Mouse (Mus musculus): Measurements from ENCODE around the gene Paxbp1.

Paxbp1 gene

DNA sequence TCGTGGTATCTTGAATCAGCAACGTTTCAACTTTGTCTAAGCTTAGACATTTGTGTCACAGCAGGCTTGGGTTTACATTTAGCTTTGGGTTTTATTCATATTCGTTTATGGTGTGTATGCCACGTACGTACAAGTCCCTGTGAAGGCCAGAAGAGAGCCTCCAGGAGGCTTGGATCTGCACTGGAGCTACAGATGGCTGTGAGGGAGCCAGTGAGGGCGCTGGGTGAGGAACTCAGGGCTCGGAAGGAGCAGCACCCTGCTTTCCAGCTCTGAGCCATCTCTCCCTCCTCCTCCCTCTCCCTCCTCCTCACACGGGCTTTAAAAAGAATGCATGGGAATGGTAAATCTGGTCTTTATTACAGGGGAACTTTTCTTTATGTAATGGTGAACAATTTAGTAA lies 9.3 kb upstream of the Paxbp1 start:
- peak; percentile 29 to 59 for DNase-seq

DNA sequence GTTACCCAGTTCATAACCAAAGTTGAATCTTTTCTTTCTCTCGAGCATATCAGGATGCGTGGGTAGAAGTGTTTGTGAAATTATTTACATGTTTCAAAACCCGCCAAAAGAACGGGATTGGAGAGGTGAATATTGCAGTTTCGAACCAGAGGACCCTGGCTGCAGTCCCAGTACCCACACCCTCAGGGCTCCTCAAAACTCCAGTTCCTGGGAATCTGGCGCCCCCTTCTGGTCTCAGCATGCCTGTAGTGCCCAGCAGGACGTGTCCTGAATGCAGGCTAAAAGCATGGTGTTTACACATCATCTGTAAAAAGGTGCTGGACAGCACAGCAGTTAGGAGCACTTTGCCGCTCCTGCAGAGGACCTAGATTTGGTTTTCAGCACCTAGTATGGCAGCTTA lies 1.2 kb upstream of the Paxbp1 start:
- peak; percentile 52 to 75 for DNase-seq

DNA sequence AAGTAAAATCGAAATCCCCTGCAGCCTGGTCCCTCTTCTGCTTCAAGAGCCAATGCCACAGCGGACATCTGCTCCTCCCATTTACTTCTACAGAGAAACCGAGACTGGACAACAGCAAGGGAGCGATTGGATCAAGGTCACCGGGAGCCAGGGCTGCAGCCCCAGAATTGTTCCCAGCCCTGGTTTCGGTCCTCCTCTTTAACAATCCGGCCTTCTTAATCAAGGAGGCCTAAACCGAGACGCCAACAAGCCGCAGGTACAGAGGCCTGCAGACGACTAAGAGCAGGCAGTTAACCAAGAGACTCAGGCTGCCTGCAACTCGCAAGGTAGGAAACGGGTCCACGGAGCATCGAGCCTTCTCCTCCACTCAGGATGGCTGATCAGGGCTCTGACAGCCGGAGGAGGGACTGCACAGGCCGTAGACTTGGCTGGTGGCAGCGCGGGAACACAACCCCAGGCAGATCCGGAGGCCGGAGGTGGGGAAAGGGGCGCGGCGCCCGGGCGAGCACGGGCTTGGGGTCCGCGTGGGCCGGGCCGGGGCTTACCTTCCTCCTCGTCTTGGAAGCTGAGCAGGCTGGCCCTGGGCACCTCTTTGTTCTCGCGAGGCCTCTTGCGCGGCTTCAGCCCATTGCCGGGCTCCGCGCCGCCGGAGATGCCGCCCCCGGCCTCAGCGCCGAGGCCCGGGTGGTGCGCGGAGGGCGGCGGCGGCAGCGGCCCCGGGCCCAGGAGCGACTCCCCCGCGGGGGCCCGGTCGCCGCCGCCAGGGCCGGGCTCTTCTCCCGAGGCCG lies 688 bp downstream of the Paxbp1 start:
- peak; percentile 66 to 71 for DNase-seq

DNA sequence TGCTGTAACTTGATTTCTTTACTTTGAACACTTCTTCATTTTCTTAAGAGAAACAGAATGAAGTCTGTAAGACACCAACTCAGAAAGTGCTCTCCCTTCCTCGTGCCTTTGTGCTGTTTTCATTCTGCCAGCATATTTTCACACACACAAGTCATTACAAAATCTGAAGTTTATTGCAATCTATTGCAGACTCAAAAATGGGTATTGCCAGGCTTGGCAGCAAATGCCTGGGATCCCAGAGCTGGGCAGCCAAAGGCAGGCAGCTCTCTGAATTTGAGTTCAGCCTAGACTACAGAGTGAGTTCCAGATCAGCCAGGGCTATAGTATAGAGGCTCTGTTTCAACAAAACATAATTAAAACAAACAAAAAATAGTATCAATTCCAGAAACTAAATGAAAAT lies 1.7 kb downstream of the Paxbp1 start:
- no peak for DNase-seq

DNA sequence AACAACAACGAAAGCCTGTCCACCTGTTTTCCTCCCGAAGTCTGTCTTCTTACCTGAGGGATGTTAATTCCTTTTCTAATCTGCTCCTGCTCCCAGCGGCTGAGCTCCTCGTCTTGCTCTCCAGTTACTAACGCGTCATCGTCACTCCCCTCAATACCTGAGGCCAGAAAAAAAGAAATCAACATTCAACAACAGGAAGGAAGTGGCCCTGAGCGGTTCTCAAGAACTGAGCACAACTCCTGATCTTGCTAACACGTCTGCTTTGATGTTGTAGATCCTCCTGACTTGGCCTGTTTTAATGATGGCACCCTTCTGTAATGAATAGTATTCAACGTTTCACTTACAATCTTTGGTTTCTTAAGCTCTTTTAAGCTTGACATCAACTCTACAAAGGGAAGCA lies 8.5 kb downstream of the Paxbp1 start:
- DNase-seq, result no peak

DNA sequence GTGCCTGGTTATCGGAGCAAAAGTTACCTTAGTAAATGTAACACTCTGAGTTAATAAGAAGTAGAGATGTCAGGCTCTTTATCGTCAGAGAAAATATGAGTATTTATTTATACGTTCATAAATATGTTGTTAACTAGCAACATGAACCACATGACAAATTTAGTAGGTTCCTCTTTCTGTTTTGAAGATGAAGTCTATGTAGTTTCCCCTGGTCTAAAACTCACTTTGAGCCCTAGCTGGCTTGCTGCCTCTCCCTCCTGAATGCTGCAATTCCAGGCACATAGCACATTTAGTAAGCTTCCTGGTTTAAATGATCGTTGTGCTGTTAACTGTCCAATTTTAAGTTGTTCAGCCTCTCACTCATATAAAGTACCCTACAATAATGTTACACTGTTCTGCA lies 13.6 kb downstream of the Paxbp1 start:
- DNase-seq, result no peak

DNA sequence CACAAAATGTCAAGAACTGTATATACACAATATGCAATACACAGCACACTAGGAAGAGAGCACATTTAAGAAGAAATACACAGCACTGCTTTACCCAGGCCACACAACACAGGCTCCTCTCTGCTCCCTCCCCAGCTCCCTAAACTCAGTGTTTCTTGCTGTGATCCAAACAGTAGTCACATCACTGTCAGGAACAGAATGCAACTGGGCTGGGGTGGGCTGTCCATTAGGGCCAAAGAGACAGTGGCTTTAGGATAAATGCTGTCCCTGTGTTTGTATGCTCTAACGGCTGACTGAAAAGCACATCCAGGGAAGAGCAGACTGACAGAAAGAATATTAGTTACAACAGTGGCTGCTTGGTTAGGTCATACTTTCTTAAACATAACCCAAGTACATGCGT lies 14.4 kb downstream of the Paxbp1 start:
- DNase-seq, result no peak

DNA sequence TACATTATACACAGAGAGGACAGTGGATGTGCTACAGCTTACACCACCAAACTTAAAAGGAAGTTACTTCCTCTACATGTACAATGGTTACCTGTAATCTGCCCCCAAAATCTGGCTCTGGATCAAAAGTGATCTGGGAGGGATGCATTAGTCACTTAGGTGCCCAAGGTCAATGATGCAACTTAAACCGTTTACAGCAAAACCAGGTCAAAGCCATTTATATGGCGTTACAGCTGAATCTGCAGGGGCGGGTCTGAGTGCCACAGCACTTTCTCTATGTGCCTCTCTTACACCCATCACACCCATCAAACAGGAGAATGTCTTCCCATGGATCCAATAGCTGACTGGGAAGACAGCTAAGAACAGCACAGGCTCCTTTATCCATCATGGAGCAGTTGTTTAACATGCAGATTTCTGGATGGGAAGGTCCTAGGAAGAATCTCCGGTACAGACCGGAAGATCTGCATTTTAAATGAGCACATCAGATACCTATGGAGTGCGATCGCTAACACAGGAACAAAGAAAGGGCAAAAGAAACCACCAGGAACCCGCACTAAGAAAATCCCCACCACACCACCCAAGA lies 15.1 kb downstream of the Paxbp1 start:
- no peak for DNase-seq

DNA sequence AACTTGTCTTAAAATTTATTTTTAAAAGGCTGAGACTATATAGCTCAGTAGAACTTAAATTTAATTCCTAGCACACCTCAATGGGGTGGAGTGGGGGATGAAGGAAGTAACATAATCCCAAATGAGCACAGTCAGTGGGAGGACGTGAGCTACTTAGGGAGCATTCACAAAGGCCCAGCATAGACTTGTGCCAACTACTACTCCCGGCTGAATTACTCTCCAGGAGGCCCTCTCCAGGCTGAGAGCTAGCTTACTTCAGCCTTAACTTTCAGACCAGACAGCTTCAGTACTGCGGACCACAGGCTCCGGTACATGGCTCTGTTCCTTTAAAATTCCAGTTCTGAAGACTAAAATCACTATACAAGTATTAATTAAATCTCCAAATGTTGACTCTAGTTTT lies 18.1 kb downstream of the Paxbp1 start:
- DNase-seq, result no peak

DNA sequence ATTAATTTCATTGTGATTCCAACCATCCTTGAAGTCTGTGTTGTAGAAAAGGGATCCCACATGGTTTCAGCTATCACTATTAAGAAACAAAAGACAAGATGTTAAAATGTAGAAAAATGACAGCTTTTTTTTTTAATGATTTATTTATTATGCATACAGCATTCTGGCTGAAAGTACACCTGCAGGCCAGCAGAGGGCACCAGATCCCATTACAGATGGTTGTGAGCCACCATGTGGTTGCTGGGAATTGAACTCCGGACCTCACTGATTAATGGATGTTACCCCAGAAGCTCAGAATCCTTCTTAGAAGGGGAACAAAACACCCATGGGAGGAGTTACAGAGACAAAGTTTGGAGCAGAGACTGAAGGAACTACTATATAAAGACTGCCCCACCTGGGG lies 21.0 kb downstream of the Paxbp1 start:
- peak in 1 of 2 experiments; percentile 38 for DNase-seq

DNA sequence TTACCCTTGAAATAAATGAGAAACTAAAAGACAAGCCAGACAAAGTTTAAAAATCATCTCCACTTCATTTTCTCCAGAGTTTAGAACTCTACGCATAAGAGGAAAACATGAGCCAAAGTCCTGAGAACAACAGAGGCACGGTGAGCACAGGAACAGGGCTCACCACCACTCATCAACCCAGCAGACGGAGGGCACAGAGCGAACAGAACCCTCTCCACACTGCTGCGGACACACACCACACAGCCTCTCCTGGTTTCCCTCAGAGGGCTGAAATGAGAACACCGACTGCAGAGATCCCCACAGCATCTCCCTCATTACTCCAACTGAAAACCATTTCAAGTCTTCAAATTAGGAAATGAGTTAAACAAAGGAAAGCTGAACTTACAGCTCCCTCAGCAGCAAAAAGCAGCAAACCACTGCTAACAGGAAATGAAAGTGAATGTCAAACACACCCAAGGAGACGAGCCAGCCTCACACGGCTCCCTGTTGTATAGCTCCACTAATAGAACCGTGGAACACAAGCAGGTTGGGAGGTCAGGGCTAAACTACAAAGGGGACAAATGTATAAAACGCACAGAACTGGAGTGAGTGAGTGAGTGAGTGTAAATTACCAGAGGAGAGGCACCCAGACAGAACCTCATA lies 23.4 kb downstream of the Paxbp1 start:
- DNase-seq, result no peak

DNA sequence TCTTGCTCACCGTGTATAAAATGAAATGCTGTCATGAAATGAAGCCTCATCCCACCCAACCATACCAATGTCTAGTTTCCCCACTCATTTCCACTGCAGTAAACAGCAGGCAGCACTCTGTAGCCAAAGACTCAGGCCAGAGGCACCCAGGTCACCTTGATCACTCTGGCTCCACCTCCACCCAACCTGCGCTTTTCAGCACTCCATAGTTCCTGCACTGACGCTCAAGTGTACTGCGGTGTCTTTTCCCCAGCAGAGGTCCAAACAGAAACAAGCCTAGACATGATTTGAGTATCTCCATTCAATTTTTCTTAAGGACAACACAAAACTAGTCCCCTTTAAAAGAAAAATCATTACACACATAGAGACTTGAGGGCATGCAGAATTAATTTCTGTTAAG lies 24.9 kb downstream of the Paxbp1 start:
- DNase-seq, result no peak

DNA sequence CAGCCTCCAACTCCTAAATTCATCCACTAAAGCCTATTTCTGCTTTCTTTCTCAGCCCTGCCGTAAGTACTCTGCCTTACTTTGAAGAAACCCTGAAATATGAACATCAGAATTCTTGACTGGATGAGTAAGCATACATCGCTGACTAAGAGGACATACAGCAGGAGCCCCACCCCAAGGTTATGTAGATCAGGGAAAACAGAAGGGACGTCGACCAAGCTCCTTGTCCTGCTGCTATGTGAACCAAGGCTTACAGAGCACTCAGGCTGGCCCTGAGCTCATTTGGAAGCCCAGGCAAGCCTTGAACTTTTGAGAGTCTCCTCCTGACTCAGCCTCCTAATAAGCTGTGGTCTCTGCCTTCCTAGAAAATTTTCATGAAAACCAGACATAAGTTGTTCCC lies 28.6 kb downstream of the Paxbp1 start:
- DNase-seq, result no peak

DNA sequence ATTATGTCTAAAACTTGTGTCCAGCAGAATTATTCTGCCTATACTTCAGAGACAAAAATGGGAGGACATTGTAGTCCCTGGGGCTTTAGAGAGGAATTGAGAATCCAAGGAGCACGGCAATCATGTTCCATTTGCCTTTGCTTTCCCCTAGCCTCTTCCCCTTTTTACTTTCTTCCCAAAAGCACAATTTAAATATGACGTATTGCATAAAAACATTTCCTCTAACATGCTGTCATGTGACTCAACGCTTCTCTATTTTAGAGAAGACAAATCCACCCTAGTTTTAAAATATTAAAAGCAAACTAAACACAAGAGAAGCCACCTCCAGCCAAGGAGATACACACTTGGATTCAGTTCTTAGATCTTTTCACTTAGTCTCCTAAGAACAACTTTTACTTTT lies 32.5 kb downstream of the Paxbp1 start:
- no peak for DNase-seq

DNA sequence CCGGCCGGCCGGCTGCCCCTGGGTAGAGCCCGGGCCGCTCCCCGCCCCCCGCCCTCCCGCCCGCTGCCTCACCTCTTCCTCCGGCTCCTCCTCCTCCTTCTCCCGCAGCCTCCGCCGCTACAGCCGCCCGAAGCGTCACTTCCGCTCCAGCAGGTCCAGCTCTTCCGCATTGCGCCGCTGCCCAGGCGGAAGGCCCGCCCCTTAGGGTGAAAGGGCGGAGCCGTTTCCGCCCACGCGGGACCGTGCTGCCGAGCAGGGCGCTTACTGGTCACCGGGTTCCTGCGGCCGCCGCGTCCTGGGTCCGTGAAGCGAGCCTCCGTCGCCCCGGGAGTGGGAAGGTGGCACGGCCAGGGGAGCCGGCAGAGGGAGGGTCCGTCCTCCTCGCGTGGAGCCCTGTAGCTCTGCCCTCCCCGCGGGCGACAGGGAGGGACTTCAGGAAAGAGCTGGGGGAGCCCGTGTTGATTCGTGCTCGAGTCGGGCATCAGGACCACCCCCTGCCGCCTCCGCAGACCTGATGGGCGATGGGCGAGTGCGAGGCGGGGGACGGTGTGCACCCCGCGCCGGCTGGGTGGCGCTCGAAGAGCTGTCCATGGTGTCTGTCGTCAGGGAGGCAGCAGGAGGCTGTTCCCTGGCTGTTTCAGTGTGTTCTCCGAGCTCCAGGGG lies 33.2 kb downstream of the Paxbp1 start, which contains the start of gene Synj1:
TSS of gene Synj1 (minus strand) at position 288 of the 663 bp plus-strand sequence.
- peak; percentile 95 for DNase-seq

DNA sequence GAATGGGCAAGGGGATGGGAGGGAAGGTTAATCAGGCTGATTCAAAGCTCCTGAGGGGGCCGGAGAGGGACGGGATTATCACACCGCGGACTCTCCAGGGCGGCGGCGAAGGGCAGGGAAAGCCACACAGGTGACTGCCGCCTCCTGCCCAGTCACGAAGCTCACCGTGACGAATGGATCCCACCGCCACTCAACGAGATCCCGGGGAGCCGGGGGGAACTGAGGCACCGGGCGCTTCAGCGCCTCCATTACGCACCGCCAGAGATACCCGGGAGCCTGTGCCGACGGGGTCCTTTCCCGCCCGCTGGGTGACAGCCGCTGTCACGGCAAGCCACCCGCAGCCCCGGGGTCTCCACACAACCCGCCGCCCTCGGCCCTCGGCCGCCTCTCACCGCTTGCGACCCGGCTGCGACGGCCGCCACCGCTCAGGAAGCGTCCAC lies 33.7 kb downstream of the Paxbp1 start:
- DNase-seq, result no peak

DNA sequence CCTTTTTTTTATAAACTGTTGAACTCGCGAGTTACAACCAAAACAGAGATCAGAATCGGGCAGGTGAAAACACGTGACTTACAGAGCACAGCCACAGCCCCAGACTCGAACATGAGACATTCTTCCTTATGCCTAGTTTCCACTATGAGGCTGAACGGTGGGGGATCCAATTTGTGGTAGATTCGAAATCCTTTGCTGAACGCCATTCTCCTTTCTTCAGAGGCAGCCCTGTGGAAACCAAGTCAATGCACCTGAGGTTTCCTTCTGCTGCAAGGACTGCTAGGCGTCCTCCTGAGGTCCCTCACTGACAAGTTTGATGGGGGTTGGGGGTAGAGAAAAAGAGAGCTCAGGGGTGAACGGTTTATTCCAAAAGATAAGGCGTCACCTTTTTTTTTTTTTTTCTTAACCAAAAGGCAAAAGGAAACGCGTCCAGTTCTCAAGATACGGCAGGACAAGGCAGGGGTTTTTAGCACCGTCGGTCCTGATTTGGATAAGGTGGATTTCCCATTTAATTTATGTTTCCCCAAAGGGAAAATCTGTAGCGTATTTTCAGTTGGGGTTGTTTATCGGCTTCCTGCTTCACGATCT lies 34.3 kb downstream of the Paxbp1 start:
- peak; percentile 35 to 38 for DNase-seq

DNA sequence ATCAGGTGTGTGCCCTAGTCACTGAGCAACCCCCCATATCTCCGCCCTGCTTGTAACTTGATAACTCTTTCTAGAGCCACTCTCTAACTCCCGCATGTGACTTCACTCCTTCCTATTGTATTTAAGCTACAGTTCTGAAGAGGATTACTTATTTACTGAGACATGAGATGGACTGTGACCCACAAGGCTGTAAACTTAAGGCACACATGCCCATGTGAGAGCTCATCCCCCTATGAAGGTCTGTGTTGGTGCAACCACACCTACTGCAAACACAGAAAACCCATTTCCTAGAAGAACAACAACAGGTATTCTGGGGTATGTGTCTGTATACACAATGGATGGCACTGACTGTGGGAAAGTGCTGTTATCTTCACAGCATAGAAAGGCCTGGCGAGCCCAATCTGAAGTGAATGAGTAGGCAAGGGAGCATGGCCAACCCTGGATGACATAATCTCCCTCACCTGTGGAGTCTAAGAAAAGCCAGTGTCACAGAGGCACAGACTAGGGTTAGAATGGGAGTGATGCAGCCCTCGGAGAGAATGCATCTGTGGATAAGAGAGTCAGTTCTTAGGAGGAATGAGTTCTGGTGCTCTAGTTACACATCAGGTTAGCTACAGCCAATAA lies 39.3 kb downstream of the Paxbp1 start:
- DNase-seq, result no peak

DNA sequence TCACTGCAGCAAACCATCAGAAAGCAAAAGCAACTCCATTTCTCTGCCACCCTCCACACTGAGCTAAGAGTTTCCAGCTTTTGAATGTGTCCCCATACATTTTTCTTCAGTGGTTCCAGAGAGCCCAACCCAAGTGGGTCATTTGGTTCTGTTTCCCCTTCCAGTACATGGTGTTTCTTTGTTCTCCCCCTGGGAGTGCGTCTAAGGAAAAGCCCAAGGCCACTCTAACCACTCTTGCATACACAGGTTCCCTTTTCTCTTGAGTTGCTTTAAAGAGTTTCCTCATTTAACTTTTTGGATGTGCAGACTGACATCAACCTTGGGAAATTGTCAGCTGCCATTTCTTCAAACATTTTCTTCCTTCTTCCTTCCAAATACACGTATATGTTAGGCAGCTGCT lies 43.2 kb downstream of the Paxbp1 start:
- DNase-seq, result no peak

DNA sequence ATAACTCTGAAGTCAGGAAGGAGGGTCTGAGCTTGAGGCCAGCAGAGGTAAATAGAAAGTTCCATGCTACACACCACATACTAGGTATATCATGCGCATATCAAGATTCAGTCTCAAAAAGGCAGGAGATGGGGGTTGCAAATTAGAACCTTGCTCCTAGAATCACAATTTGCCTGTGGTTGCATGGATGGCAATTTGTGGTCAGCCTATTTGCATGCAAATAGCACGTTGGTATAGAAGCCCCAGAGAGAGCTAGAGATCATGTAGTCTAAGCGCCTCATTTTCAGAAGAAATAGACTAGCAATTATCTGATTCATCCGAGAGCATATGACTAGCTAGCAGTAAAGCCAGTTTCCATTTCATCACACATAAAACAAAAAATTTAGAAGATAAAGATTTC lies 44.5 kb downstream of the Paxbp1 start:
- DNase-seq, result no peak

DNA sequence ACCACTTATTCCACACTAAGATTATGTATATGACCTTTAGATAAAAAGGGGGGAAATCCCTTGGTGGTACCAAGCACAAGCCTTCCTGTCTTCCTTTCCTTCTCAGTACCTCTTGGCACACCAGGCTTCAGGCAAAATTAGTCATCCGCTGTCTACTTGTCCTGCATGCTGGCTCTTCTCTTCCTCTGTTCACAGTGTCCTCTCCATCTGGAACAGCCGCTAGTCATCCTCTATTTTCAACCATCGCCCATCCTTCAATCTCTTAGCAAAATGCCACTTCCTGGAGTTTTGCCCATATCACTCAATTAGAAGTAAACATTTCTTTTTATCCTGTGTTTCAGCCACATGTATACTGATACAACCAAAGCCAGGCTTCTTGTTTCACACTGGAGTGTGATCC lies 46.5 kb downstream of the Paxbp1 start:
- DNase-seq, result no peak

DNA sequence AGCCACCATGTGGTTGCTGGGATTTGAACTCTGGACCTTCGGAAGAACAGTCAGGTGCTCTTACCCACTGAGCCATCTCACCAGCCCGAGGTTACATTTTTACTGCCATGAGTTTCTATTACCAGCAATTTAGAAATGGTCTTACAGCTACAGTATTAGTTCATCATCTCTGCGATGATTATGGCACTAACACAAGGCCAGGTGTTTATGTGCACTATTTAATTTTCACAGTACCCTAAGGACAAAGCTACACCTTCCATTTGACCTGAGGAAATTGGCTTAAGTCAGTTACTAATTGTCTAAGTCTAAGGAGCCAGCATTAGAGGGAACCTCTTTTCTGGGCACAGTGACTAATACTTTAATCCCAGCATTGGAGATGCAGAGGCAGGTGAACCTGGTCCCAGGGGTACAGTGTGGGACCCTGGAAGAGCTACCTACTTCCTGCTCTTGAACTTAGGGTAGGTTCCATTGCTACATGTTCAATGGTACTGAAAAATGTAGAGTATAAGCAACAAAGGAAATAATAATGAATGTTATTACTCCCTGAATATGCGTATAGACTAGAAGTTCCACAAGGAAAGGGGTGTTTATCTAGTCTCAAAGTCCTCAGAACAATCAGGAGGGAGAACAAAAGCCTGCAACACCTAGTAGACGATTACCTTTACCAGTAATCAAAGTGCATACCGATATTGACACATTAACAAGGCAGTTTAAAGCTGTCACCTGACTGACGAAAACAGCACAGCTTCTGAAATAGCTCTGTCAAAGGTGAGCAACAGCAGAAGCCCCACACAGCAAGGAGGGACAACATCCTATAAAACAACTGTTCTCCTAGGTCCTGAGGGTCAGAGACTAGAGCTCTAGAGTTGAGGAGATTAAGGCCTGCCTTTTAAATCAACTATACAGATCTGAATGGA lies 47.8 kb downstream of the Paxbp1 start:
- DNase-seq, result no peak

Data from cerebellum, postnatal 25 days (tissue).